Mouse (Mus musculus) MEL (cell line): ENCODE measurements around the gene Dmp1. TPM values are rescaled to one million over a fixed set of nuclear protein-coding genes. Genes with fewer than 3 reads are reported as not detected.

ENCODE experiments used
- DNase-seq: peaks from one replicate; pipeline ENCODE4 v3.0.0; 2011; ENCODE audit warnings: low read depth, low spot score
- H3K27ac ChIP-seq: 2 replicates; pipeline ENCODE4 v1.5.1; 2012; ENCODE audit warnings: low read depth, mild to moderate bottlenecking, control low read depth, low read length, moderate library complexity; ENCODE audit not compliant: control insufficient read depth
- H3K27me3 ChIP-seq, 2 experiments: fragments of 150-350 bp in 1 of 2; sonication (generic) in 1 of 2; 2 replicates each; pipeline ENCODE4 v1.6.1; 2012; ENCODE audit warnings: low read length in 2 of 2, mild to moderate bottlenecking in 2 of 2, improper control_type of control experiment in 1 of 2, moderate library complexity in 1 of 2; ENCODE audit not compliant: insufficient read depth in 2 of 2, control insufficient read depth in 1 of 2
- H3K36me3 ChIP-seq, 2 experiments: 2 replicates each; pipeline ENCODE4 v1.6.1; 2012 to 2014; ENCODE audit warnings: low read length in 2 of 2, improper control_type of control experiment in 1 of 2, inconsistent platforms in 1 of 2, mild to moderate bottlenecking in 1 of 2; ENCODE audit not compliant: insufficient read depth in 2 of 2, control insufficient read depth in 1 of 2
- H3K4me1 ChIP-seq, 2 experiments: fragments of 150-350 bp in 1 of 2; sonication (generic) in 1 of 2; 2 replicates each; pipeline ENCODE4 v1.6.1; 2012; ENCODE audit warnings: low read length in 2 of 2, improper control_type of control experiment in 1 of 2, mild to moderate bottlenecking in 1 of 2; ENCODE audit not compliant: insufficient read depth in 2 of 2, control insufficient read depth in 1 of 2
- H3K4me3 ChIP-seq, 2 experiments: fragments of 150-350 bp in 1 of 2; sonication (generic) in 1 of 2; 2 replicates each; pipeline ENCODE4 v1.5.1; 2012; ENCODE audit warnings: low read depth in 2 of 2, low read length in 2 of 2, mild to moderate bottlenecking in 2 of 2, moderate library complexity in 2 of 2, control low read depth in 1 of 2, improper control_type of control experiment in 1 of 2; ENCODE audit not compliant: control insufficient read depth in 1 of 2, insufficient read depth in 1 of 2
- H3K79me2 ChIP-seq: 2 replicates; pipeline ENCODE4 v1.6.1; 2012; ENCODE audit warnings: mild to moderate bottlenecking, low read length, moderate library complexity; ENCODE audit not compliant: control insufficient read depth, poor library complexity, insufficient read depth
- H3K9ac ChIP-seq: 2 replicates; pipeline ENCODE4 v1.6.1; 2012; ENCODE audit warnings: low read depth, mild to moderate bottlenecking, control low read depth, low read length, moderate library complexity; ENCODE audit not compliant: control insufficient read depth, poor library complexity, severe bottlenecking
- H3K9me3 ChIP-seq: fragments of 150-350 bp; sonication (generic); replicated peaks from 2 replicates; pipeline ENCODE4 v1.6.1; 2012; ENCODE audit warnings: mild to moderate bottlenecking, low read length, improper control_type of control experiment, moderate library complexity; ENCODE audit not compliant: insufficient read depth
- BHLHE40 ChIP-seq: IDR thresholded peaks from 2 replicates; pipeline ENCODE4 v1.6.1; 2012; ENCODE audit warnings: low read depth, mild to moderate bottlenecking, inconsistent platforms, low read length, improper control_type of control experiment, borderline replicate concordance
- CTCF ChIP-seq, 3 experiments: IDR thresholded peaks in 2 of 3; conservative IDR thresholded peaks in 1 of 3; 2 replicates each; pipeline ENCODE4 v1.5.1; 2011 to 2012; ENCODE audit warnings: low read length in 3 of 3, low read depth in 2 of 3, mild to moderate bottlenecking in 2 of 3, improper control_type of control experiment in 1 of 3, inconsistent platforms in 1 of 3, mixed read lengths in 1 of 3, moderate library complexity in 1 of 3; ENCODE audit not compliant: control insufficient read depth in 1 of 3, insufficient read depth in 1 of 3, poor library complexity in 1 of 3, severe bottlenecking in 1 of 3
- E2F4 ChIP-seq: IDR thresholded peaks from 2 replicates; pipeline ENCODE4 v1.6.1; 2011; ENCODE audit warnings: low read depth, low read length, improper control_type of control experiment, borderline replicate concordance
- EP300 ChIP-seq, 2 experiments: IDR thresholded peaks; 2 replicates each; pipeline ENCODE4 v1.6.1; 2011; ENCODE audit warnings: improper control_type of control experiment in 2 of 2, low read length in 2 of 2, low read depth in 1 of 2, mild to moderate bottlenecking in 1 of 2
- ETS1 ChIP-seq: IDR thresholded peaks from 2 replicates; pipeline ENCODE4 v1.6.1; 2012; ENCODE audit warnings: low read depth, mild to moderate bottlenecking, inconsistent platforms, low read length, improper control_type of control experiment, moderate library complexity
- GABPA ChIP-seq: IDR thresholded peaks from 2 replicates; pipeline ENCODE4 v1.6.1; 2012; ENCODE audit warnings: low read depth, mild to moderate bottlenecking, inconsistent platforms, low read length, improper control_type of control experiment, moderate library complexity
- GATA1 ChIP-seq: IDR thresholded peaks from 2 replicates; pipeline ENCODE4 v1.6.1; 2011; ENCODE audit warnings: low read depth, low read length, improper control_type of control experiment
- JUND ChIP-seq: IDR thresholded peaks from 2 replicates; pipeline ENCODE4 v1.6.1; 2011; ENCODE audit warnings: low read depth, mild to moderate bottlenecking, improper control_type of control experiment, low read length
- MAZ ChIP-seq: IDR thresholded peaks from 2 replicates; pipeline ENCODE4 v1.6.1; 2012; ENCODE audit warnings: low read depth, mild to moderate bottlenecking, inconsistent platforms, low read length, improper control_type of control experiment
- MXI1 ChIP-seq: IDR thresholded peaks from 2 replicates; pipeline ENCODE4 v1.6.1; 2011; ENCODE audit warnings: mild to moderate bottlenecking, low read depth, low read length, improper control_type of control experiment
- NELFE ChIP-seq: IDR thresholded peaks from 2 replicates; pipeline ENCODE4 v1.6.1; 2011; ENCODE audit warnings: low read depth, low read length, improper control_type of control experiment
- NRF1 ChIP-seq: IDR thresholded peaks from 2 replicates; pipeline ENCODE4 v1.6.1; 2014; ENCODE audit warnings: low read depth, mild to moderate bottlenecking, inconsistent platforms, low read length, improper control_type of control experiment, moderate library complexity; ENCODE audit not compliant: poor library complexity, insufficient read depth, severe bottlenecking
- POLR2AphosphoS5 ChIP-seq: IDR thresholded peaks from 2 replicates; pipeline ENCODE4 v1.6.1; 2012; ENCODE audit warnings: low read depth, borderline replicate concordance, mild to moderate bottlenecking, inconsistent platforms, low read length, moderate library complexity, mixed read lengths
- RCOR1 ChIP-seq: IDR thresholded peaks from 2 replicates; pipeline ENCODE4 v1.6.1; 2012; ENCODE audit warnings: low read depth, mild to moderate bottlenecking, inconsistent platforms, low read length, improper control_type of control experiment
- SIN3A ChIP-seq: IDR thresholded peaks from 2 replicates; pipeline ENCODE4 v1.6.1; 2012; ENCODE audit warnings: low read length, improper control_type of control experiment, inconsistent platforms
- SMC3 ChIP-seq: IDR thresholded peaks from 2 replicates; pipeline ENCODE4 v1.6.1; 2011; ENCODE audit warnings: low read depth, low read length, improper control_type of control experiment
- TAL1 ChIP-seq: IDR thresholded peaks from 2 replicates; pipeline ENCODE4 v1.6.1; 2012; ENCODE audit warnings: mild to moderate bottlenecking, inconsistent platforms, low read length, moderate library complexity, mixed read lengths
- USF1 ChIP-seq: IDR thresholded peaks from 2 replicates; pipeline ENCODE4 v1.6.1; 2014; ENCODE audit warnings: low read depth, mild to moderate bottlenecking, inconsistent platforms, low read length, improper control_type of control experiment, moderate library complexity
- ZC3H11A ChIP-seq: IDR thresholded peaks from 2 replicates; pipeline ENCODE4 v1.6.1; 2012; ENCODE audit warnings: low read depth, mild to moderate bottlenecking, inconsistent platforms, low read length, improper control_type of control experiment
- ZKSCAN1 ChIP-seq: IDR thresholded peaks from 2 replicates; pipeline ENCODE4 v1.6.1; 2012; ENCODE audit warnings: low read depth, mild to moderate bottlenecking, inconsistent platforms, low read length, improper control_type of control experiment, moderate library complexity
- ZMIZ1 ChIP-seq: IDR thresholded peaks from 2 replicates; pipeline ENCODE4 v1.6.1; 2012; ENCODE audit warnings: low read depth, mild to moderate bottlenecking, inconsistent platforms, low read length, improper control_type of control experiment, moderate library complexity
- ZNF384 ChIP-seq: IDR thresholded peaks from 2 replicates; pipeline ENCODE4 v1.6.1; 2012; ENCODE audit warnings: low read depth, mild to moderate bottlenecking, inconsistent platforms, low read length, improper control_type of control experiment
- polyA plus RNA-seq, 2 experiments: library from polyadenylated mRNA; stranded (reverse) in 1 of 2; unstranded in 1 of 2; fragments of >175 nt in 1 of 2; fragments of >200 nt in 1 of 2; gene quantifications; 2 replicates each; pipeline versions ENCODE4 v1.2.1 to v1.2.4; 2012; ENCODE audit warnings: low replicate concordance in 2 of 2, low read depth in 1 of 2; ENCODE audit not compliant: insufficient read length in 2 of 2, insufficient read depth in 1 of 2, missing spikeins in 1 of 2
- total RNA-seq: library from RNA; depleted of rRNA; stranded (reverse); fragments of 300-350 nt; gene quantifications from 2 replicates; pipeline ENCODE4 v1.2.3, GENCODE M21; 2012

The Dmp1 gene
- total and polyA plus RNA-seq, 3 experiments: not detected

DNA sequence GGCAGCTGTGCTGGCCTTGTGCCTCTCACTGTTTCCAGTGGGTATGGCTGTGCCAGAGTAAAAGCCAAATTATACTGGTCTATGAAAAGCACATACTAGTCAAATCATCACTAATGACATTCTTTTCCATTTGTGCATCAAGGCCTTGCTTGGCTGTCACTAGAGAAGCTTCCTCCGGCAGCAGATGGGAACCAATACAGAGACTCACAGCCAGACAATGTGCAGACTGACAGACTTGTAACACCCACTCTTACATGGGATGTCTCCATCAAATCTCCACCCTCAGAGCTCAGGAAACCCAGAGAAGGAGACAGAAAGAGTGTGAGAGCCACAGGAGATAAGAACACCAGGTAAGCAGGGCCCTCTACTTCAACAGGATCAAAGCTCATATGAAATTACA lies 7.3 kb upstream of the Dmp1 start:
- H3K4me3 ChIP-seq: no peak overlapping the region
- no peaks in the 10 kb centered on the region for H3K4me1 ChIP-seq
- no peak for TF ChIP-seq ETS1
- no peak for TF ChIP-seq SIN3A
- TF ChIP-seq JUND: no peak
- TF ChIP-seq ZC3H11A: no peak
- no peak for TF ChIP-seq CTCF (IDR thresholded peaks at IDR 0.05 in 2 of 3, conservative IDR thresholded peaks at IDR 0.05 in 1 of 3; ENCODE audit: control insufficient read depth in 1 of 3, insufficient read depth in 1 of 3, low read depth in 2 of 3, low read length in 3 of 3, poor library complexity in 1 of 3, severe bottlenecking in 1 of 3)
- TF ChIP-seq ZKSCAN1: no peak
- TF ChIP-seq TAL1: no peak
- TF ChIP-seq SMC3: no peak
- no peak for TF ChIP-seq ZNF384
- DNase-seq: no peak
- H3K9me3 ChIP-seq: no peaks in the 10 kb centered on the region
- no peak overlapping the region for H3K27ac ChIP-seq
- no peak overlapping the region for H3K9ac ChIP-seq
- H3K79me2 ChIP-seq: no peaks in the 10 kb centered on the region
- no peaks in the 10 kb centered on the region for H3K36me3 ChIP-seq
- no peaks in the 10 kb centered on the region for H3K27me3 ChIP-seq

DNA sequence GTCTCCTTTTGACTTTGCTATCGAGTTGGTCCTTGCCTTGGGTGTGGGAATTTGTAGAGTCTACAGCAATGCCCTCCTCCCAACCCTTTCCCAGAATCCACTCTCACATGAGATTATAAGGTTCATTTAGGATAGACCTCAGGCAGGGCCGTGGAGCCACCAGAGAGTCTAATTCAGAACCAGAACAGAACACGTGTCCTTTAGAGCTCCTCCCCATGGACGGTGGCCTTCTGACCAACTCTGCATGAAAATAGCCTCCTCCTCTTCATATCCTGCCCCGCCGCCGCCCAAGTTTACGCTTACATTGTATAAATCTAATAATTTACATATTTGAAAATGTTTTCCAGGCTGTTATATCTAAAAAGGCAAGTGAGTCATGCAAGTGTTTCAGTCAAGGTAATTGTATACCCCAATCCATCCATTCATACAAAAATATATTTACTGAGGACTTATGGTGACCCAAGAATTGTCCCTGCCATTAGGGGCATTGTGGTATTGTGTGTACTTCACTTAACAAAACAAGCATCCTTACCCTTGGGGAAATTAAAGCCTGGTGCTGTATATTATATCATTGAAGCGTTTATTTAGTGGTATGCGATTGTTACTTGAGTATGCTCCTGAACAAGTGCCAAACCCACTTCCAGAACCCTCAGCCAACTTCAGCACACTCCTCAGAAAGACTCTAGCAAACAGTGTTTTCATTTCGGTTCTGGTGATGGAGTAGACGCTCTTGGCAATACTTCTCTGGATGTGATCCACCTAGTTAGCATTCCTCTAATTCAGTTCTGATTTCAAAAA lies 1.1 kb upstream of the Dmp1 start:
- no peak for DNase-seq
- Histone ChIP-seq H3K4me3 (no peak overlapping the region), H3K27ac (no peak overlapping the region), H3K36me3 (no peaks in the 10 kb centered on the region), H3K9ac (no peak overlapping the region), H3K9me3 (no peaks in the 10 kb centered on the region), H3K79me2 (no peaks in the 10 kb centered on the region), H3K27me3 (no peaks in the 10 kb centered on the region)
- TF ChIP-seq SMC3 (no peak), GABPA (no peak), USF1 (no peak), NRF1 (no peak), GATA1 (no peak), POLR2AphosphoS5 (no peak), MXI1 (no peak), ETS1 (no peak), RCOR1 (no peak), BHLHE40 (no peak), E2F4 (no peak), MAZ (no peak), JUND (no peak), EP300 (IDR thresholded peaks at IDR 0.05; ENCODE audit: low read depth in 1 of 2, low read length in 2 of 2) (no peak), ZMIZ1 (no peak), SIN3A (no peak), NELFE (no peak)
- TF ChIP-seq, all 39 proteins: peak for 0
- no peaks in the 10 kb centered on the region for H3K4me1 ChIP-seq
